Mouse (Mus musculus): ENCODE measurements around the gene Mgat4a. TPM values are rescaled to one million over a fixed set of nuclear protein-coding genes. Genes with fewer than 3 reads are reported as not detected.

The Mgat4a gene
- polyA plus RNA-seq, 1 experiment from 2014 or later: 7.0 TPM

GRCm38 (mm10) chr1:37471179-37472148, 69.4 kb downstream of the Mgat4a start:
- DNase-seq (ENCODE audit: low spot score) (no peak), ATAC-seq (no peak)
- H3K27ac ChIP-seq (ENCODE audit: low read depth, low read length): no peak overlapping the region
- no peaks in the 10 kb centered on the region for H3K36me3 ChIP-seq (ENCODE audit: control insufficient read depth, insufficient read depth, low read length)
- WGBS: 87% methylated on average over 6 of the region's 6 CpGs
- H3K4me3 ChIP-seq (ENCODE audit: low read depth, low read length): no peak overlapping the region
- H3K27me3 ChIP-seq (replicated peaks; ENCODE audit: control insufficient read depth, insufficient read depth, low read length): no peaks in the 10 kb centered on the region
- no peak overlapping the region for H3K4me2 ChIP-seq (ENCODE audit: low read length)
- H3K9ac ChIP-seq (ENCODE audit: low read length): no peak overlapping the region
- H3K4me1 ChIP-seq (ENCODE audit: control insufficient read depth, insufficient read depth, low read length): no peaks in the 10 kb centered on the region
- H3K9me3 ChIP-seq (replicated peaks; ENCODE audit: control insufficient read depth, low read length): no peaks in the 10 kb centered on the region

- H3K9me3 ChIP-seq (replicated peaks; ENCODE audit: control insufficient read depth, low read length): no peaks in the 10 kb centered on the region
- 92% methylated on average over 5 of the region's 5 CpGs for WGBS
Measured at GRCm38 (mm10) chr1:37469007-37469406, 71.8 kb downstream of the Mgat4a start.

GRCm38 (mm10) chr1:37467806-37468205, 73.0 kb downstream of the Mgat4a start:
- Histone ChIP-seq H3K27me3 (replicated peaks; ENCODE audit: control insufficient read depth, insufficient read depth, low read length) (no peaks in the 10 kb centered on the region), H3K9ac (ENCODE audit: low read length) (no peak overlapping the region), H3K36me3 (ENCODE audit: control insufficient read depth, insufficient read depth, low read length) (no peaks in the 10 kb centered on the region), H3K4me1 (ENCODE audit: control insufficient read depth, insufficient read depth, low read length) (no peaks in the 10 kb centered on the region), H3K9me3 (replicated peaks; ENCODE audit: control insufficient read depth, low read length) (no peaks in the 10 kb centered on the region), H3K4me3 (ENCODE audit: low read depth, low read length) (no peak overlapping the region), H3K4me2 (ENCODE audit: low read length) (no peak overlapping the region), H3K27ac (ENCODE audit: low read depth, low read length) (no peak overlapping the region)
- ATAC-seq (no peak), DNase-seq (ENCODE audit: low spot score) (no peak)
- WGBS: 88% methylated on average over 4 of the region's 4 CpGs

More at GRCm38 (mm10) chr1:37469007-37469406, 71.8 kb downstream of the Mgat4a start:
- H3K4me2 ChIP-seq (ENCODE audit: low read length): no peak overlapping the region
- no peaks in the 10 kb centered on the region for H3K27me3 ChIP-seq (replicated peaks; ENCODE audit: control insufficient read depth, insufficient read depth, low read length)
- no peak overlapping the region for H3K4me3 ChIP-seq (ENCODE audit: low read depth, low read length)
- ATAC-seq (no peak), DNase-seq (ENCODE audit: low spot score) (no peak)
- no peak overlapping the region for H3K9ac ChIP-seq (ENCODE audit: low read length)
- H3K27ac ChIP-seq (ENCODE audit: low read depth, low read length): no peak overlapping the region
- H3K36me3 ChIP-seq (ENCODE audit: control insufficient read depth, insufficient read depth, low read length): no peaks in the 10 kb centered on the region
- no peaks in the 10 kb centered on the region for H3K4me1 ChIP-seq (ENCODE audit: control insufficient read depth, insufficient read depth, low read length)

- Histone ChIP-seq H3K27ac (ENCODE audit: low read depth, low read length) (no peak overlapping the region), H3K4me2 (ENCODE audit: low read length) (no peak overlapping the region), H3K9ac (ENCODE audit: low read length) (no peak overlapping the region), H3K4me1 (ENCODE audit: control insufficient read depth, insufficient read depth, low read length) (no peaks in the 10 kb centered on the region), H3K36me3 (ENCODE audit: control insufficient read depth, insufficient read depth, low read length) (no peaks in the 10 kb centered on the region), H3K27me3 (replicated peaks; ENCODE audit: control insufficient read depth, insufficient read depth, low read length) (no peaks in the 10 kb centered on the region), H3K4me3 (ENCODE audit: low read depth, low read length) (no peak overlapping the region), H3K9me3 (replicated peaks; ENCODE audit: control insufficient read depth, low read length) (no peaks in the 10 kb centered on the region)
- DNase-seq (ENCODE audit: low spot score): no peak
- no peak for ATAC-seq
- 86% methylated on average over 3 of the region's 3 CpGs for WGBS
Measured at GRCm38 (mm10) chr1:37466322-37466995, 74.4 kb downstream of the Mgat4a start.

- ATAC-seq (no peak), DNase-seq (ENCODE audit: low spot score) (no peak)
- WGBS: 87% methylated on average over 10 of the region's 10 CpGs
- Histone ChIP-seq H3K36me3 (ENCODE audit: control insufficient read depth, insufficient read depth, low read length) (no peaks in the 10 kb centered on the region), H3K27ac (ENCODE audit: low read depth, low read length) (no peak overlapping the region), H3K4me1 (ENCODE audit: control insufficient read depth, insufficient read depth, low read length) (no peaks in the 10 kb centered on the region), H3K4me2 (ENCODE audit: low read length) (no peak overlapping the region), H3K27me3 (replicated peaks; ENCODE audit: control insufficient read depth, insufficient read depth, low read length) (no peaks in the 10 kb centered on the region), H3K9ac (ENCODE audit: low read length) (no peak overlapping the region), H3K4me3 (ENCODE audit: low read depth, low read length) (no peak overlapping the region), H3K9me3 (replicated peaks; ENCODE audit: control insufficient read depth, low read length) (no peaks in the 10 kb centered on the region)
Measured at GRCm38 (mm10) chr1:37464878-37465452, 75.9 kb downstream of the Mgat4a start.

DNA sequence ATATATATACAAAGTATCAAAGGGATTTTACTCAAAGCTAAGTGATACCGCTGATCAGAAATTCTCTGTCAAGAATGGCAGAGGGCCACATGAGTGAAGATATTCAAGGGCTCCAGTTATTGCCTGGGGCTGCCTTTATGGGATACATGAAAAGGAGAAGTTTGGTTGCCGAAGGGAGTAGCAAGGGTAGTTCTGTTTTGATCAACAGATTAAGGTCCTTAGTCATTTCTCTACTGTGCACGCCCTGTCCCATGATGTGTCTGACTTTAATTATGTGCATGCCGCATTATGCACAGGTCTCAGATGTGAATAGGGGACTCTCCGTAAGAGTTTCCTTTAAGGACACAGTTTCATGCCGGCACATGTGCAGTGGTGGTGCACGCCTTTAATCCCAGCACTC, 83.3 kb downstream of the Mgat4a start:
- Histone ChIP-seq H3K4me2 (ENCODE audit: low read length) (no peak overlapping the region), H3K4me1 (ENCODE audit: control insufficient read depth, insufficient read depth, low read length) (no peaks in the 10 kb centered on the region), H3K9me3 (replicated peaks; ENCODE audit: control insufficient read depth, low read length) (no peaks in the 10 kb centered on the region), H3K27ac (ENCODE audit: low read depth, low read length) (no peak overlapping the region), H3K27me3 (replicated peaks; ENCODE audit: control insufficient read depth, insufficient read depth, low read length) (no peaks in the 10 kb centered on the region), H3K36me3 (ENCODE audit: control insufficient read depth, insufficient read depth, low read length) (no peaks in the 10 kb centered on the region), H3K4me3 (ENCODE audit: low read depth, low read length) (no peak overlapping the region), H3K9ac (ENCODE audit: low read length) (no peak overlapping the region)
- DNase-seq (ENCODE audit: low spot score): no peak
- 93% methylated on average over 7 of the region's 7 CpGs for WGBS
- ATAC-seq: no peak

DNA sequence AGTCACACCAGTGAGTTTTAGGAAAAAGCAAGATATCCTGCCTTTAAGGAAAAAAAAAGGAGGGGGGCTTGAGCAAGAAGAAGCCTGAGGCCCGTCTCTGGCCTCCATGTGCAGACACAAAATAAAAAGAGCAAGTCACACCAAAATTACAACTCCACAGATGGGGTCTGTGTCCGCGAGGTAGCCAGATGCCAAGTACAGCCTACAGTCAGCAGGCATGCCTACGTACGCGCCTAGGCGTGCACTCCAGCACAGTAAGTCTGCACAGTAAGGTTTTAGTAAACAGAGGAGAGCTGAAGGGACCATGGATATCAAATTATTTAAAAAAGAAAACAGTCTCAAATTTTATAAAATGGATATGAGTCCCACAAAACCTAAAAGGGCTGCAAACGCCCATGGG, 89.5 kb downstream of the Mgat4a start:
- H3K9me3 ChIP-seq (replicated peaks; ENCODE audit: control insufficient read depth, low read length): no peaks in the 10 kb centered on the region
- ATAC-seq (no peak), DNase-seq (ENCODE audit: low spot score) (no peak)
- no peak overlapping the region for H3K4me3 ChIP-seq (ENCODE audit: low read depth, low read length)
- H3K27ac ChIP-seq (ENCODE audit: low read depth, low read length): no peak overlapping the region
- H3K27me3 ChIP-seq (replicated peaks; ENCODE audit: control insufficient read depth, insufficient read depth, low read length): no peaks in the 10 kb centered on the region
- no peak overlapping the region for H3K4me2 ChIP-seq (ENCODE audit: low read length)
- no peaks in the 10 kb centered on the region for H3K4me1 ChIP-seq (ENCODE audit: control insufficient read depth, insufficient read depth, low read length)
- 0 out of 2 replicates have a peak, but pooled peaks cover 9% of the 10 kb centered on the region for H3K36me3 ChIP-seq (ENCODE audit: control insufficient read depth, insufficient read depth, low read length)
- H3K9ac ChIP-seq (ENCODE audit: low read length): no peak overlapping the region
- WGBS: 89% methylated on average over 8 of the region's 8 CpGs

GRCm38 (mm10) chr1:37448361-37449095, 92.3 kb downstream of the Mgat4a start:
- no peaks in the 10 kb centered on the region for H3K27me3 ChIP-seq (replicated peaks; ENCODE audit: control insufficient read depth, insufficient read depth, low read length)
- H3K4me1 ChIP-seq (ENCODE audit: control insufficient read depth, insufficient read depth, low read length): no peaks in the 10 kb centered on the region
- no peak overlapping the region for H3K4me2 ChIP-seq (ENCODE audit: low read length)
- DNase-seq (ENCODE audit: low spot score) (peak; percentile 43), ATAC-seq (no peak)
- no peak overlapping the region for H3K27ac ChIP-seq (ENCODE audit: low read depth, low read length)
- no peaks in the 10 kb centered on the region for H3K9me3 ChIP-seq (replicated peaks; ENCODE audit: control insufficient read depth, low read length)
- 0 out of 2 replicates have a peak, but pooled peaks cover 9% of the 10 kb centered on the region for H3K36me3 ChIP-seq (ENCODE audit: control insufficient read depth, insufficient read depth, low read length)
- H3K9ac ChIP-seq (ENCODE audit: low read length): no peak overlapping the region
- 84% methylated on average over 10 of the region's 10 CpGs for WGBS
- no peak overlapping the region for H3K4me3 ChIP-seq (ENCODE audit: low read depth, low read length)
